Mouse (Mus musculus): ENCODE data around the gene Pappa.

DNA sequence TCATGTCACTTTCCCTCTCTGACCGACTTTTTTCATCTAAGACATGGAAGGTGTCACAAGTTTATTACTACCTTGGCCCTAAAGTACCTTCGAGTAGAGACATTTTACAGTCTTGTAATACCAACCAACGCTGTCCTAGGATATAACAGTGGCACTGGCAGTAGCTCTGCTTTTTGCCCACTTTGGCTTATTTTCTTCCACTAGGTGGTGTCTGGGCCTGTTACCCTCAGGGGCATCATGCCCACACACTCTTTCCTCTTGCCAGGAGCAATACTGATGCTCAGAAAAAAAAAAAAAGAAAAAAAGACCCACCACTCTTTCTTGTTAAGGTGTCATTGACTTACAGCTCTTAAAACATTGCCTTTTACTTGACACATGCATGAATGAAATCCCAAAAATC is 8.7 kb downstream of the Pappa start:
- no peak for TF ChIP-seq CTCF (conservative IDR thresholded peaks at IDR 0.05; ENCODE audit: low read length)
- TF ChIP-seq NANOG (IDR thresholded peaks at IDR 0.05; ENCODE audit: borderline replicate concordance, low read length), result no peak
- TF ChIP-seq POU5F1 (IDR thresholded peaks at IDR 0.05; ENCODE audit: borderline replicate concordance, low read length), result no peak

All from E14TG2a.4 (cell line).